Mouse (Mus musculus) ZHBTc4 (cell line): ENCODE data around the gene Rpp38.

ENCODE experiments used
- DNase-seq: peaks from one replicate; pipeline ENCODE4 v3.0.0-alpha.2; 2011; ENCODE audit warnings: low read depth, low spot score

Gene Rpp38

GRCm38 (mm10) chr2:3285709-3286108, 46.7 kb downstream of the Rpp38 start:
- no peak for DNase-seq

DNA sequence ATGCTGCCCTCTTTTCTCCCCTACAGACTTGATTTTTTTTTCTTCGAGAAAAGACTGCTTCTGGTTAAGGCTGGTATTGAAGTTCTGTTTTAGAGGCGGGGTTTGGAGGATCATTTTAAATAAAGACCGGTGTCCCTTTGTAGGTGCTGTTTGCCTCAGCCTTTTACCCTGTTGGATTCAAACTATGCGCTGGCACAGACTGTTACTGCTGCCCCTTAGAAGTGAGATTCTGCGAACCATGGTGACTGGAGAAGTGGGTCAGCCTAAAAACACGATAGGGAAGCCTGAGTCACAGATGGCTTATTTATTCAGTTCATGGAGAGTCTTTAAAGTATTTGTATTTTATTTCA, 47.3 kb downstream of the Rpp38 start:
- no peak for DNase-seq

GRCm38 (mm10) chr2:3284473-3285180, 47.8 kb downstream of the Rpp38 start:
- peak; percentile 89 for DNase-seq

DNA sequence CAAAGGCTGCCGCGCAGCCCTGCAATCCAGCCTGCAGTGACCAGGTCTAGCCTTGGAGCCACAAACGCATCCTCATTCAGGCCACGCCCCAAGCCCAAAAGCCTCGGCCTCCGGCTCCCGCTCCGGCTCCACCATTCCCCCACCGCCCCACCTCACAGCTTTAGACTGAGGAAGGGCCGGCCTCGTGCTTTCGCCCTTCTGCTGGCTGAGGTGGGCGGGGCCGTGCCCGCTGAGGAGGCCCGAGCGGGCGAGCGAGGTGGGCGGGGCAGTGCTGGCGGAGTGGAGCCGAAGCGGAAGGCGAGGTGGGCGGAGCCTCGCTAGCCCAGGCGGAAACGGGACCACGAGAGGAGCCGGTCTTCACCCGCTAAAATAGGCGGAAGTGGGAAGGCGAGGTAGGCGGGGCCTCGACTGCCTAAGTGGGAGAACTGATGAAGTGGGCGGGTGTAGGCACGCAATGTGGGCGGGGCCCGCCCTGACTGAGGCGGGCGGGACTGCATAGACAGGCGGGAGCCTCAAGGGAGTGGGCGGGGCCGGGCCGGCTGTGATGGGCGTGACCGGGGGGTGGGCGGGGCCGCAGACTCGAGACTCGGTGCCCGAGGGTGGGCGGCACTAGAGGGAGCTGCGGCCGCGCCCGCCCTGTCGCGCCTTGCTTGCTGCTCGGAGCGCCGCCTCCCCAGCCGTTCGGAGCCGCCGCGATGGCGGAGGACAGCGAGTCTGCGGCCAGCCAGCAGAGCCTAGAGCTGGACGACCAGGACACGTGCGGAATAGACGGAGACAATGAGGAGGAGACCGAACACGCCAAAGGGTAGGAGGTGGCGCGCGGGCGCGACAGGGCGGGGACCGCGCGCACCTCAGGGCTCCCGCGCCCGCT, 48.6 kb downstream of the Rpp38 start, which contains the start of gene Nmt2:
Gene Nmt2 (plus strand): TSS at position 611 of the 871 bp plus-strand sequence.
- peak; percentile 100 for DNase-seq

DNA sequence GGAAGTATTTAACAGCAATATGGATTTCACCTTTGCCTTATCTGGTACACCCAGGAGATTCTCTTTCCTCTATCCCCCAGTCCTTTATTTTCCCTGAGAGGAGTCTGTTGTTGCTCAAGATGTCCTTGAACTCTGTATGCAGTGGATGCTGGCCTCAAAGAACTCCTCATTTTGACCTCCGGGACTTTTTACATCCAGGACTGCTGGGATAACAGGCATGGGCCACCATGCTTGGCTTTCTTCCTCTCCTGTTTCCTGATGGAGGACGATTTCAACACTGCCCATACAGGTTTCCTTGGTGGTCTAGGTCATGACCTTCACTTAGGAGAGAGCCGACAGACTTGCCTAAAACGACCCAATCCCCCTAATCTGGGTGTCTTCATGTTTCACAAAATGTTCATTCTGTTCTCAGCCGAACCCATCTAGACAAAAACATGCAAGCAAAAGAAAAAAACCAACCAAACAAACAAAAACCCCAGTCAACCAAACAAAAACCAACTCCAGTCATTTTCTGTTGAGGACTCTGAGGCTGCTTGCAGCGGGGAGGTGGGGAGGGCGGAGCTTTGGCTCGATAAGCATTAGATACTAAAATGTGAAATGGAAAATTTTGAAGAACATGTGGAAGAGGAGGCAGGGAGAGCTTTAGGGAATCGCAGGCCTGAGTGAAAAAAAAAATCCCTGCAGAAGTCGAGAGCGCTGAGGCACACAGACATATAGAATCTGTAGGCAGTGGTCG, 49.4 kb downstream of the Rpp38 start:
- DNase-seq, result peak; percentile 11

DNA sequence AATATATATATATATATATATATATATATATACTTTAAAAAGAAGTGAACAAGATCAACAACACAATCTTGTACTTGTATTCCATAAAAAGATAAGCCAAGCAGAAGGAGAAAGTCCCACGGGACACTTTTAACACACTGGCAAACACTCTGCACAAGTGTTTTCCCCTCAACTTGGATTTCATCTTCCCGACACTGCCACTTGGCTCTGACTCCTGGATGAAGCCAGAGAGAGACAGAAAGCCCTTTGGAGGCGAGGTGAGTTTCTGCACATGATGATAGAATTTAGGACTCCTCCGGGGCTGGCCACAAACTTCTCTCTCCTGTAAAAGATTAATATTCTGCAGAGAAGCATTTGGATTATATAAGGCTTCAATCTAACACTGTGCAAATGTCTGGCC, 51.1 kb downstream of the Rpp38 start:
- no peak for DNase-seq
